Mouse (Mus musculus) limb, embryonic 14.5 days (tissue): ENCODE data around the gene Thrap3. TPM values are rescaled to one million over a fixed set of nuclear protein-coding genes. Genes with fewer than 3 reads are reported as not detected.

ENCODE experiments used
- ATAC-seq: fragments of 200-750 bp; cut with Nextera tagmentation; 2 replicates; pipeline ENCODE4 v1.8.0; 2017; ENCODE audit warnings: low read depth, moderate number of reproducible peaks, moderate TSS enrichment; ENCODE audit not compliant: low FRiP score
- DNase-seq: peaks from one replicate; pipeline ENCODE4 v3.0.0-alpha.2; 2015; ENCODE audit warnings: low spot score
- H3K27ac ChIP-seq: fragments of 300-500 bp; sonication (generic); replicated peaks from 2 replicates; pipeline ENCODE4 v1.5.1; 2014; ENCODE audit warnings: low read depth, mild to moderate bottlenecking, low read length, moderate library complexity, mixed read lengths
- H3K27me3 ChIP-seq: fragments of 300-500 bp; sonication (generic); 2 replicates; pipeline ENCODE4 v1.6.1; 2014; ENCODE audit warnings: low read length, mixed read lengths; ENCODE audit not compliant: control insufficient read depth, insufficient read depth
- H3K36me3 ChIP-seq: fragments of 300-500 bp; sonication (generic); 2 replicates; pipeline ENCODE4 v1.6.1; 2014; ENCODE audit warnings: mild to moderate bottlenecking, low read length, moderate library complexity, mixed read lengths; ENCODE audit not compliant: control insufficient read depth, insufficient read depth
- H3K4me1 ChIP-seq: fragments of 300-500 bp; sonication (generic); 2 replicates; pipeline ENCODE4 v1.6.1; 2014; ENCODE audit warnings: antibody characterized with exemption, low read length, mixed read lengths; ENCODE audit not compliant: control insufficient read depth, insufficient read depth
- H3K4me2 ChIP-seq: fragments of 300-500 bp; sonication (generic); replicated peaks from 2 replicates; pipeline ENCODE4 v1.6.1; 2014; ENCODE audit warnings: low read depth, mild to moderate bottlenecking, low read length, moderate library complexity; ENCODE audit not compliant: severe bottlenecking
- H3K4me3 ChIP-seq: fragments of 300-500 bp; sonication (generic); replicated peaks from 2 replicates; pipeline ENCODE4 v1.5.1; 2014; ENCODE audit warnings: low read length
- H3K9ac ChIP-seq: fragments of 300-500 bp; sonication (generic); 2 replicates; pipeline ENCODE4 v1.6.1; 2014; ENCODE audit warnings: mild to moderate bottlenecking, low read depth, low read length, moderate library complexity; ENCODE audit not compliant: severe bottlenecking
- H3K9me3 ChIP-seq: fragments of 300-500 bp; sonication (generic); 2 replicates; pipeline ENCODE4 v1.6.1; 2016; ENCODE audit warnings: low read length; ENCODE audit not compliant: control insufficient read depth
- POLR2A ChIP-seq: fragments of 200-500 bp; IDR thresholded peaks from 2 replicates; pipeline ENCODE4 v1.8.0; 2012; ENCODE audit warnings: inconsistent platforms, mild to moderate bottlenecking, moderate library complexity, borderline replicate concordance; ENCODE audit not compliant: insufficient read depth, insufficient read length; ENCODE audit errors: extremely low read depth
- WGBS: fragments of 180-500 bp; shearing (Covaris S2); extraction: QIAGEN DNeasy Blood & Tissue Kit; methylation state at CpG from one replicate; pipeline ENCODE4 v1.1.7; 2014; 5-methylcytosine and 5-hydroxymethylcytosine counted together
- polyA plus RNA-seq, 2 experiments: library from polyadenylated mRNA; depleted of rRNA in 1 of 2; stranded (reverse) in 1 of 2; unstranded in 1 of 2; fragments of >200 nt; fragmentation: Nextera tagmentation in 1 of 2; extraction: Ambion mirVana in 1 of 2; gene quantifications; 2 replicates each; pipeline versions ENCODE4 v1.2.1 to v1.2.3; 2012 to 2014

Thrap3 gene
- polyA plus RNA-seq, 2 experiments: 191 to 204 TPM

DNA sequence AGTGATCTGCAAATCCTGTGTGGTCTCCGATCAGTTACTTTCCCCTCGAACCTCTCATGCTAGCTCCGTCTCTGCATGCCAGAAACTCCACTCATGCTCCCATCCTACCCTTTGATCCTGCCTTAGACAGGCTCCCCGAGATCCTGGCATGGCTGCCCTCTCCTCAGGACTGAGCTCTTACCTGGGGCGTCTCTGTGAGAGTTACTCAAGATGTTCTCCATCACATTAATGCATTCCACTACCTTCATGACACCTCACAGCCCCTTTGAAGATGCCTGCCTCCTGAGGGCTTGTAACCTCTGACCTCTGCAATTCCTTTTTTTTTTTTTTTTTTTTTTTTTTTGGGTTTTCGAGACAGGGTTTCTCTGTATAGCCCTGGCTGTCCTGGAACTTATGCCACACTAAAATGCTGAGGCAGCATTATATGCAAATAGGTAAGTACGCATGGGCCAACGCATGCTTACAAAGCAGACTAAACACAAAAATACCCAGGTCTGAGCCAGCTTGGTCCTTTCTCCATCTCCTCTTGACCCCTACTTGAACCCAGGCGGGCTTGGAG is 55.5 kb downstream of the Thrap3 start:
- Histone ChIP-seq H3K27ac (peak overlapping the region; percentile 94), H3K4me1 (peaks cover 38% of the 10 kb centered on the region), H3K27me3 (no peaks in the 10 kb centered on the region), H3K36me3 (peaks cover 18% of the 10 kb centered on the region), H3K4me2 (peak overlapping the region; percentile 98), H3K9ac (no peak overlapping the region), H3K4me3 (peak overlapping the region; percentile 72; the same call in 1 of the 2 replicates), H3K9me3 (no peaks in the 10 kb centered on the region)
- no peak for DNase-seq
- WGBS: 22% methylated on average over 9 of the region's 9 CpGs
- no peak for ATAC-seq
- TF ChIP-seq POLR2A: no peak

DNA sequence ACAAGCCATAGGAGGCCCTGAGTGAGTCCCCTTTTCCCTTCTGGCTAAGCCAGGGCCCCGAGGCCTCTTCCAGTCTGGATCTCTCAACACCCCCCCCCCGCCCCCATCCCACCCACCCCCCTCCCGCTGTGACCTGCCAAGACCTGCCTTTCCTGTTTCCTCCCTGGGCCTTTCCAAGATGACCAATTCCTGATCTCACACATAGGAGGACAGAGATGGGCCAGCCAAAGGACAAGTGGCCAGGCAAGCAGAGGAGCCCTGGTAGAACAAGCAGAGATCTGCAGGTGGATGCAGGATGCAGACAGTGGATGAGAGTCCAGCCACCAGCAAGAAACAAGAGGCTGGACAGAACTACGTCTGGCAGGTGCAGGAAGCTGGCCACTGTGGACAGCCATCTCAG is 57.2 kb downstream of the Thrap3 start:
- no peak for TF ChIP-seq POLR2A
- Histone ChIP-seq H3K9ac (no peak overlapping the region), H3K4me1 (peaks cover 26% of the 10 kb centered on the region), H3K9me3 (no peaks in the 10 kb centered on the region), H3K27ac (no peak overlapping the region), H3K27me3 (no peaks in the 10 kb centered on the region), H3K36me3 (peaks cover 13% of the 10 kb centered on the region), H3K4me3 (no peak overlapping the region), H3K4me2 (no peak overlapping the region)
- no peak for DNase-seq
- ATAC-seq: no peak
- WGBS: 49% methylated on average over 3 of the region's 4 CpGs

DNA sequence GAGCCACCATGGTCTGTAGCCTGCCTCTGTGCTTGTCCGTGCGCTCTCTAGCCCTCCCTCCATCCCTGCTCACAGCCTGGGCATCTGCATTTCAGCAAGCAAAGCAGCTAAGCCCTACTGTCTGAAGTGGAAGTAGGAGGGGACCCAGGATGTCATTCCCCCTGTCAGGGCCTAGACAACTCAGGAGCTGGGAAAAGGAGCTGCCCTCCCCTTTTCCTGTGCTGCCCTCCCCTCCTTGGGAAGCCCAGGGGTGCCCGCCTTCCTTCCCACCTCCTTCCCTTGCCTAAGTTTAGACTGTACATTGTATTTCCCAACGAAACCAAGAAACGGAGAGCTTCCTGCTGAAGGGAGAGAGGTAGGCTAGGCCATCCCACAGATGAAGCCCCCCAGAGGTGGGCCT is 61.5 kb downstream of the Thrap3 start:
- no peaks in the 10 kb centered on the region for H3K9me3 ChIP-seq
- no peak for TF ChIP-seq POLR2A
- no peaks in the 10 kb centered on the region for H3K27me3 ChIP-seq
- no peaks in the 10 kb centered on the region for H3K4me1 ChIP-seq
- H3K27ac ChIP-seq: no peak overlapping the region
- H3K4me3 ChIP-seq: no peak overlapping the region
- WGBS: 89% methylated on average over 4 of the region's 5 CpGs
- peaks cover 50% of the 10 kb centered on the region for H3K36me3 ChIP-seq
- H3K9ac ChIP-seq: peak overlapping the region; percentile 4; the same call in 1 of the 2 replicates
- no peak overlapping the region for H3K4me2 ChIP-seq
- DNase-seq: no peak
- no peak for ATAC-seq

DNA sequence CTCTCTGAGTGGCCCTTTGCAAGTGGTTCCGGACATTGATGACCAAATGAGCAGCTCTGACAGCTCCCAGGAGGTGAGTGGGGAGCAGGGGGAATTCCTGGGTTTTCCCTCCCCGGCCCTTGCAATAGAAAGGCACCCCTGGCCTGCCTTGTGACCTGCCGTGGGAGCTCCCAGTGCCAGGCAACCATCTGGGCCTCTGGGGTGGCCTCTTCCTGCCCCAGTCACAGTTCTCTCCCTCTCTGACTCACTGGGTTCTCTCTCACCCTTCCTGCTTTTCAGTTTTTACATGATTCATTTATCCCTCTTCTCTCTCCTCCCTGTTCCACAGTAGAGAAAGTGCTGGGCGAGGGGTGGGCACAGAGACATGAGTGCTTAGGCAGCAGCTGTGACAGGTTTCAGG is 64.8 kb downstream of the Thrap3 start:
- no peak overlapping the region for H3K9ac ChIP-seq
- H3K4me3 ChIP-seq: no peak overlapping the region
- no peaks in the 10 kb centered on the region for H3K27me3 ChIP-seq
- TF ChIP-seq POLR2A: no peak
- DNase-seq (no peak), ATAC-seq (no peak)
- peaks cover 5% of the 10 kb centered on the region; the same call in 1 of the 2 replicates for H3K4me1 ChIP-seq
- 91% methylated on average over 3 of the region's 4 CpGs for WGBS
- H3K4me2 ChIP-seq: no peak overlapping the region
- H3K36me3 ChIP-seq: peaks cover 65% of the 10 kb centered on the region
- H3K9me3 ChIP-seq: no peaks in the 10 kb centered on the region
- no peak overlapping the region for H3K27ac ChIP-seq

DNA sequence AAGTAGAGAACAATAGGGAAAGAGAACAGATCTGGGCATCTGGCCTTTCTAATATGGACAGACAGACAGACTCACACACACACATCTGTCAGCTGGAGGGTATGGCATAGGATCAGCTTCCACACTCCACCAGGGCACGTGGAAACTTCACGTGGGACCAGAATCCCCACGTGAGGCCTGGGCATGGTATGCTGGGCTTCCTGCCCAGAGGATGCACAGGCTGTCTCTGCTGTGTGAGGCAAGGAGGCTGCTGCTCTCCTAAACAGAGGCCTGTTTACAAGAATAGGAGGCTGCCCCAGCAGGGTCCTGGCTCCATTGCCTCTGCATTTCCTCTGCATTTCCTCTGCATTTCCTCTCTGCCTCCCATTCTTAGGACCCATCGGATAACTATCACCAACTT is 67.9 kb downstream of the Thrap3 start:
- Histone ChIP-seq H3K9ac (no peak overlapping the region), H3K36me3 (peaks cover 55% of the 10 kb centered on the region), H3K4me2 (no peak overlapping the region), H3K27ac (no peak overlapping the region), H3K27me3 (no peaks in the 10 kb centered on the region), H3K4me1 (peaks cover 29% of the 10 kb centered on the region), H3K9me3 (no peaks in the 10 kb centered on the region), H3K4me3 (no peak overlapping the region)
- TF ChIP-seq POLR2A: no peak
- no peak for ATAC-seq
- DNase-seq: no peak
- WGBS: 71% methylated on average over 4 of the region's 4 CpGs

DNA sequence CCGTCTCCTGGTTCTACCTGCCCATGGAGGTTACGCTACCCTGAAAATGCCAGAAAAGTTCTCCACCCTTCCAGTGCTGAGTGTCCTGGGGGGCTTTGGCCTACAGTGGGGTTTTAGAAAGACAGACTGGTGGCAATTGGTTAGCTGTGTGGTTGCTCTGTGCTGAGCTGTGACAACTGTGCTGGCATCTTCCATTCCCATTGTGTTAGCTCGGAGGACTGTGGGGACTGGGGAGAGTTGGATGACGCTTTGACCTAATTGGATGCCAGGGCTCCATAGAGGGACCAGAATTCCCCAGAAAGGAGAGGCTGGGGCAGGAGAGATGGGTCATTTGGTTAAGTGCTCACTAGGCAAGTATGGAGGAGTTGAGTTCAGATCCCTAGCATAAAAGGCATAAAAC is 68.3 kb downstream of the Thrap3 start:
- Histone ChIP-seq H3K27me3 (no peaks in the 10 kb centered on the region), H3K36me3 (peaks cover 55% of the 10 kb centered on the region), H3K4me2 (no peak overlapping the region), H3K9me3 (no peaks in the 10 kb centered on the region), H3K9ac (no peak overlapping the region), H3K4me3 (no peak overlapping the region), H3K4me1 (peaks cover 29% of the 10 kb centered on the region), H3K27ac (no peak overlapping the region)
- ATAC-seq (no peak), DNase-seq (no peak)
- TF ChIP-seq POLR2A: no peak
- WGBS: 95% methylated on average over 4 of the region's 4 CpGs
